Mouse (Mus musculus) midbrain, postnatal 0 days (tissue): ENCODE measurements at regions not wholly inside any gene's neighbourhood (a gene's known extent, or its start where the extent isn't known, plus 50 kb on each side); places are given as distances from the start of the nearest gene placed in this dataset.

Experiments
- ATAC-seq: fragments of 200-750 bp; cut with Nextera tagmentation; 2 replicates; pipeline ENCODE4 v1.8.0; 2017; ENCODE audit warnings: moderate number of reproducible peaks, mild to moderate bottlenecking, moderate TSS enrichment, moderate library complexity; ENCODE audit not compliant: low FRiP score
- DNase-seq: peaks from one replicate; pipeline ENCODE4 v3.0.0-alpha.2; 2015; ENCODE audit warnings: low spot score
- H3K27ac ChIP-seq: fragments of 300-500 bp; sonication (generic); 2 replicates; pipeline ENCODE4 v1.5.1; 2014; ENCODE audit warnings: low read depth, mild to moderate bottlenecking, low read length, mixed read lengths
- H3K27me3 ChIP-seq: fragments of 300-500 bp; sonication (generic); 2 replicates; pipeline ENCODE4 v1.6.1; 2014; ENCODE audit warnings: low read length, control low read depth, mixed read lengths; ENCODE audit not compliant: insufficient read depth
- H3K36me3 ChIP-seq: fragments of 300-500 bp; sonication (generic); 2 replicates; pipeline ENCODE4 v1.6.1; 2014; ENCODE audit warnings: low read length, control low read depth, mixed read lengths; ENCODE audit not compliant: insufficient read depth
- H3K4me1 ChIP-seq: fragments of 300-500 bp; sonication (generic); 2 replicates; pipeline ENCODE4 v1.6.1; 2014; ENCODE audit warnings: mild to moderate bottlenecking, control low read depth, antibody characterized with exemption, low read length, mixed read lengths; ENCODE audit not compliant: insufficient read depth
- H3K4me2 ChIP-seq: fragments of 300-500 bp; sonication (generic); 2 replicates; pipeline ENCODE4 v1.6.1; 2014; ENCODE audit warnings: low read depth, mild to moderate bottlenecking, low read length, mixed read lengths; ENCODE audit not compliant: poor library complexity, severe bottlenecking
- H3K4me3 ChIP-seq: fragments of 300-500 bp; sonication (generic); 2 replicates; pipeline ENCODE4 v1.5.1; 2014; ENCODE audit warnings: low read depth, mild to moderate bottlenecking, low read length, moderate library complexity
- H3K9ac ChIP-seq: fragments of 300-500 bp; sonication (generic); replicated peaks from 2 replicates; pipeline ENCODE4 v1.6.1; 2014; ENCODE audit warnings: mild to moderate bottlenecking, low read length, moderate library complexity, mixed read lengths; ENCODE audit not compliant: poor library complexity, severe bottlenecking
- H3K9me3 ChIP-seq: fragments of 300-500 bp; sonication (generic); 2 replicates; pipeline ENCODE4 v1.6.1; 2016; ENCODE audit warnings: low read length, control low read depth
- CTCF ChIP-seq: IDR thresholded peaks from 2 replicates; pipeline ENCODE4 v1.5.1; 2016; ENCODE audit warnings: antibody characterized with exemption, mild to moderate bottlenecking
- WGBS: fragments of 180-500 bp; shearing (Covaris S2); extraction: QIAGEN DNeasy Blood & Tissue Kit; methylation state at CpG from one replicate; pipeline ENCODE4 v1.1.7; 2014; 5-methylcytosine and 5-hydroxymethylcytosine counted together

GRCm38 (mm10) chr4:12369551-12369950, 197.7 kb upstream of the Fam92a start:
- Histone ChIP-seq H3K9me3 (no peaks in the 10 kb centered on the region), H3K4me2 (no peak overlapping the region)
- no peak for DNase-seq

GRCm38 (mm10) chr4:12356992-12357634, 185.3 kb upstream of the Fam92a start:
- no peaks in the 10 kb centered on the region for H3K27me3 ChIP-seq
- H3K27ac ChIP-seq, result no peak overlapping the region
- 32% methylated on average over 2 of the region's 2 CpGs for WGBS
- no peak overlapping the region for H3K4me3 ChIP-seq
- no peak for ATAC-seq
- H3K4me2 ChIP-seq, result no peak overlapping the region
- no peak overlapping the region for H3K9ac ChIP-seq
- H3K4me1 ChIP-seq, result no peaks in the 10 kb centered on the region
- no peaks in the 10 kb centered on the region for H3K36me3 ChIP-seq
- no peak for DNase-seq
- no peak for TF ChIP-seq CTCF
- no peaks in the 10 kb centered on the region for H3K9me3 ChIP-seq

More at GRCm38 (mm10) chr4:12369551-12369950, 197.7 kb upstream of the Fam92a start:
- Histone ChIP-seq H3K4me1 (no peaks in the 10 kb centered on the region), H3K27me3 (no peaks in the 10 kb centered on the region), H3K9ac (no peak overlapping the region), H3K36me3 (no peaks in the 10 kb centered on the region), H3K4me3 (no peak overlapping the region), H3K27ac (no peak overlapping the region)
- 20% methylated on average over 2 of the region's 2 CpGs for WGBS
- no peak for TF ChIP-seq CTCF
- no peak for ATAC-seq

GRCm38 (mm10) chr4:12353337-12353856, 181.6 kb upstream of the Fam92a start:
- Histone ChIP-seq H3K27me3 (no peaks in the 10 kb centered on the region), H3K4me3 (no peak overlapping the region), H3K4me1 (no peaks in the 10 kb centered on the region), H3K4me2 (no peak overlapping the region), H3K27ac (no peak overlapping the region), H3K36me3 (no peaks in the 10 kb centered on the region), H3K9ac (no peak overlapping the region), H3K9me3 (no peaks in the 10 kb centered on the region)
- WGBS, result 75% methylated on average over 3 of the region's 3 CpGs
- ATAC-seq, result no peak
- DNase-seq, result peak; percentile 3
- TF ChIP-seq CTCF, result no peak

GRCm38 (mm10) chr4:12339236-12339635, 167.4 kb upstream of the Fam92a start:
- H3K27me3 ChIP-seq, result no peaks in the 10 kb centered on the region
- H3K4me3 ChIP-seq, result no peak overlapping the region
- no peak overlapping the region for H3K4me2 ChIP-seq
- H3K27ac ChIP-seq, result no peak overlapping the region
- DNase-seq (no peak), ATAC-seq (no peak)
- no peaks in the 10 kb centered on the region for H3K36me3 ChIP-seq
- H3K9ac ChIP-seq, result no peak overlapping the region
- peaks cover 4% of the 10 kb centered on the region; the same call in 1 of the 2 replicates for H3K4me1 ChIP-seq
- no peaks in the 10 kb centered on the region for H3K9me3 ChIP-seq
- 70% methylated on average over 1 of the region's 1 CpGs for WGBS
- TF ChIP-seq CTCF, result no peak

GRCm38 (mm10) chr4:12334832-12335587, 163.2 kb upstream of the Fam92a start:
- Histone ChIP-seq H3K4me1 (peaks cover 4% of the 10 kb centered on the region; the same call in 1 of the 2 replicates), H3K27me3 (no peaks in the 10 kb centered on the region), H3K27ac (peak overlapping the region; percentile 48), H3K9me3 (no peaks in the 10 kb centered on the region), H3K4me3 (no peak overlapping the region), H3K9ac (no peak overlapping the region), H3K36me3 (no peaks in the 10 kb centered on the region), H3K4me2 (peak overlapping the region; percentile 9; the same call in 1 of the 2 replicates)
- ATAC-seq (peak; percentile 69), DNase-seq (no peak)
- 44% methylated on average over 7 of the region's 7 CpGs for WGBS
- peak; percentile 19; the same call in 1 of the 2 replicates for TF ChIP-seq CTCF

- H3K36me3 ChIP-seq, result no peaks in the 10 kb centered on the region
- H3K9me3 ChIP-seq, result no peaks in the 10 kb centered on the region
- 21% methylated on average over 9 of the region's 9 CpGs for WGBS
- DNase-seq (peak; percentile 67), ATAC-seq (peak; percentile 79; the same call in 1 of the 2 replicates)
- H3K4me2 ChIP-seq, result peak overlapping the region; percentile 9; the same call in 1 of the 2 replicates
- no peak for TF ChIP-seq CTCF
- H3K9ac ChIP-seq, result no peak overlapping the region
- peak overlapping the region; percentile 48 for H3K27ac ChIP-seq
- no peaks in the 10 kb centered on the region for H3K27me3 ChIP-seq
- peaks cover 4% of the 10 kb centered on the region; the same call in 1 of the 2 replicates for H3K4me1 ChIP-seq
- H3K4me3 ChIP-seq, result no peak overlapping the region
These were observed 162.6 kb upstream of the Fam92a start for GRCm38 (mm10) chr4:12334429-12334828.
